Mouse (Mus musculus) G1E (cell line): ENCODE measurements around the gene Wdr90.

Experiments used
- CTCF ChIP-seq: IDR thresholded peaks from 2 replicates; pipeline ENCODE4 v1.5.1; 2012; ENCODE audit warnings: low read depth, low read length, inconsistent platforms, mixed read lengths
- GATA1 ChIP-seq: IDR thresholded peaks from 2 replicates; pipeline ENCODE4 v1.6.1; 2012; ENCODE audit warnings: borderline replicate concordance, low read length, inconsistent platforms, mixed read lengths

DNA sequence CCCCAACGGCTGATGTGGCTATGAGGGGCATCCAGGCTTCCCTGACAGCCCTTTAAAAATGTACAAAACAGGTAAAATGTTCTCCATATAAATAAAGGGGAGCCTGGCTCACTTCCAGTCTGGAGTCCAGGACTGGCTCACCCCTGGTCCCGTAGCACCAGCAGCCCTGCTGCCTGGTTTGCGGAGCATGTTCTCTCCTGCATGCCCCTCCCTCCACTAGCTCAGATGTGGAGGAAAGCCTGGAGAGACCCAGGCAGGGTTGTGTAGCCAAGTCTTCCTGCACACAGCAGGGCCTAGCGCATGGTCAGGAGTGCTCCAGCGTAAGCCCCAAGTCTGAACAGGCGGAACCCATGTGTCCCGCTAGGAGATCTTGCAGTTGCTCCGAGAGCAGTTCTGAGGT, 22.0 kb upstream of the Wdr90 start:
- TF ChIP-seq CTCF (no peak), GATA1 (no peak)
